Mouse (Mus musculus) intestine, embryonic 15.5 days (tissue): ENCODE results near the gene Klf7. TPM values are rescaled to one million over a fixed set of nuclear protein-coding genes. Genes with fewer than 3 reads are reported as not detected.
A peak's percentile ranks its signal among the peaks of the same experiment; 100 is the strongest.

Experiments used
- ATAC-seq: fragments of 200-750 bp; cut with Nextera tagmentation; 2 replicates; pipeline ENCODE4 v1.8.0; 2017; ENCODE audit warnings: moderate TSS enrichment, moderate library complexity
- H3K27ac ChIP-seq: fragments of 300-500 bp; sonication (generic); 2 replicates; pipeline ENCODE4 v1.5.1; 2015; ENCODE audit warnings: mild to moderate bottlenecking, inconsistent platforms
- H3K27me3 ChIP-seq: fragments of 300-500 bp; sonication (generic); replicated peaks from 2 replicates; pipeline ENCODE4 v1.6.1; 2015; ENCODE audit warnings: inconsistent platforms
- H3K36me3 ChIP-seq: fragments of 300-500 bp; sonication (generic); 2 replicates; pipeline ENCODE4 v1.6.1; 2015; ENCODE audit warnings: inconsistent platforms
- H3K4me1 ChIP-seq: fragments of 300-500 bp; sonication (generic); replicated peaks from 2 replicates; pipeline ENCODE4 v1.6.1; 2015; ENCODE audit warnings: inconsistent platforms
- H3K4me2 ChIP-seq: fragments of 300-500 bp; sonication (generic); replicated peaks from 2 replicates; pipeline ENCODE4 v1.6.1; 2015; ENCODE audit warnings: mild to moderate bottlenecking, inconsistent platforms
- H3K4me3 ChIP-seq: fragments of 300-500 bp; sonication (generic); replicated peaks from 2 replicates; pipeline ENCODE4 v1.5.1; 2015; ENCODE audit warnings: inconsistent platforms
- H3K9ac ChIP-seq: fragments of 300-500 bp; sonication (generic); 2 replicates; pipeline ENCODE4 v1.6.1; 2015; ENCODE audit warnings: inconsistent platforms
- H3K9me3 ChIP-seq: fragments of 300-500 bp; sonication (generic); 2 replicates; pipeline ENCODE4 v1.6.1; 2016; ENCODE audit warnings: inconsistent platforms
- WGBS: fragments of 180-500 bp; shearing (Covaris S2); methylation state at CpG from one replicate; pipeline ENCODE4 v1.1.7; 2015; 5-methylcytosine and 5-hydroxymethylcytosine counted together
- polyA plus RNA-seq: library from polyadenylated mRNA; unstranded; fragments of >200 nt; fragmentation: Nextera tagmentation; extraction: Ambion mirVana; gene quantifications from 2 replicates; pipeline ENCODE4 v1.2.1, GENCODE M21; 2015

Klf7 gene
- polyA plus RNA-seq = 24.8 and 27.3 TPM in 2 replicates

- H3K4me1 ChIP-seq = peaks cover 6% of the 10 kb centered on the region; the same call in 1 of the 2 replicates
- H3K4me2 ChIP-seq = peak within 1 kb of the TSS; percentile 61
- peak within 1 kb of the TSS; percentile 100 for H3K9ac ChIP-seq
- under 1% methylated on average over 82 of the region's 82 CpGs for WGBS
- peak within 1 kb of the TSS; percentile 100 for H3K27ac ChIP-seq
- no peaks in the 10 kb centered on the region for H3K9me3 ChIP-seq
- peak; percentile 97 for ATAC-seq
- no peaks in the 10 kb centered on the region for H3K27me3 ChIP-seq
- H3K4me3 ChIP-seq = peak within 1 kb of the TSS; percentile 72
- H3K36me3 ChIP-seq = no peaks in the 10 kb centered on the region
Measured at GRCm38 (mm10) chr1:64121559-64122465, at the start of gene Klf7. TSS of gene Klf7 (minus strand) at chr1:64122282.

GRCm38 (mm10) chr1:64164526-64165062, 42.5 kb upstream of the Klf7 start:
- Histone ChIP-seq H3K4me2 (no peak overlapping the region), H3K36me3 (no peaks in the 10 kb centered on the region), H3K4me1 (no peaks in the 10 kb centered on the region), H3K27ac (no peak overlapping the region), H3K4me3 (no peak overlapping the region), H3K27me3 (no peaks in the 10 kb centered on the region), H3K9ac (no peak overlapping the region), H3K9me3 (no peaks in the 10 kb centered on the region)
- WGBS = 78% methylated on average over 5 of the region's 5 CpGs
- ATAC-seq = no peak

GRCm38 (mm10) chr1:64158766-64159165, 36.7 kb upstream of the Klf7 start:
- no peak overlapping the region for H3K9ac ChIP-seq
- no peak for ATAC-seq
- H3K27me3 ChIP-seq = no peaks in the 10 kb centered on the region
- no peaks in the 10 kb centered on the region for H3K36me3 ChIP-seq
- no peaks in the 10 kb centered on the region for H3K9me3 ChIP-seq
- 36% methylated on average over 3 of the region's 3 CpGs for WGBS
- no peak overlapping the region for H3K4me3 ChIP-seq
- H3K4me2 ChIP-seq = no peak overlapping the region
- no peak overlapping the region for H3K27ac ChIP-seq
- no peaks in the 10 kb centered on the region for H3K4me1 ChIP-seq

GRCm38 (mm10) chr1:64149185-64149584, 27.1 kb upstream of the Klf7 start:
- no peak overlapping the region for H3K9ac ChIP-seq
- no peak overlapping the region for H3K27ac ChIP-seq
- no peaks in the 10 kb centered on the region for H3K9me3 ChIP-seq
- H3K4me3 ChIP-seq = no peak overlapping the region
- whole genome bisulfite sequencing = 85% methylated on average over 3 of the region's 3 CpGs
- ATAC-seq = no peak
- H3K27me3 ChIP-seq = no peaks in the 10 kb centered on the region
- no peaks in the 10 kb centered on the region for H3K36me3 ChIP-seq
- H3K4me2 ChIP-seq = no peak overlapping the region
- no peaks in the 10 kb centered on the region for H3K4me1 ChIP-seq

- Histone ChIP-seq H3K9me3 (no peaks in the 10 kb centered on the region), H3K4me2 (no peak overlapping the region), H3K4me1 (no peaks in the 10 kb centered on the region), H3K4me3 (no peak overlapping the region), H3K36me3 (no peaks in the 10 kb centered on the region), H3K9ac (no peak overlapping the region), H3K27me3 (no peaks in the 10 kb centered on the region), H3K27ac (no peak overlapping the region)
- 68% methylated on average over 6 of the region's 6 CpGs for WGBS
- no peak for ATAC-seq
Measured at GRCm38 (mm10) chr1:64142691-64143445, 20.8 kb upstream of the Klf7 start.

GRCm38 (mm10) chr1:64134439-64134838, 12.4 kb upstream of the Klf7 start:
- ATAC-seq = no peak
- Histone ChIP-seq H3K9me3 (no peaks in the 10 kb centered on the region), H3K4me3 (no peak overlapping the region), H3K4me1 (no peaks in the 10 kb centered on the region), H3K36me3 (no peaks in the 10 kb centered on the region), H3K9ac (no peak overlapping the region), H3K4me2 (no peak overlapping the region), H3K27ac (no peak overlapping the region), H3K27me3 (no peaks in the 10 kb centered on the region)
- WGBS = 79% methylated on average over 1 of the region's 1 CpGs

GRCm38 (mm10) chr1:64126822-64127221, 4.7 kb upstream of the Klf7 start:
- Histone ChIP-seq H3K4me2 (no peak overlapping the region), H3K4me1 (no peaks in the 10 kb centered on the region), H3K27me3 (no peaks in the 10 kb centered on the region), H3K27ac (no peak overlapping the region), H3K36me3 (no peaks in the 10 kb centered on the region), H3K9ac (no peak overlapping the region), H3K4me3 (no peak overlapping the region), H3K9me3 (no peaks in the 10 kb centered on the region)
- 74% methylated on average over 2 of the region's 2 CpGs for WGBS
- no peak for ATAC-seq

- peaks cover 6% of the 10 kb centered on the region; the same call in 1 of the 2 replicates for H3K4me1 ChIP-seq
Measured at GRCm38 (mm10) chr1:64122466-64122830, 366 bp upstream of the Klf7 start.

GRCm38 (mm10) chr1:64120811-64121515, 1.1 kb downstream of the Klf7 start:
- ATAC-seq = peak; percentile 48
- under 1% methylated on average over 25 of the region's 25 CpGs for WGBS
- H3K36me3 ChIP-seq = no peaks in the 10 kb centered on the region
- H3K27me3 ChIP-seq = no peaks in the 10 kb centered on the region
- peak overlapping the region; percentile 72 for H3K4me3 ChIP-seq
- H3K27ac ChIP-seq = peak overlapping the region; percentile 95
- H3K4me1 ChIP-seq = peaks cover 6% of the 10 kb centered on the region; the same call in 1 of the 2 replicates
- peak overlapping the region; percentile 61 for H3K4me2 ChIP-seq
- peak overlapping the region; percentile 66 for H3K9ac ChIP-seq
- H3K9me3 ChIP-seq = no peaks in the 10 kb centered on the region

More at GRCm38 (mm10) chr1:64122466-64122830, 366 bp upstream of the Klf7 start:
- Histone ChIP-seq H3K4me3 (peak overlapping the region; percentile 72), H3K4me2 (peak overlapping the region; percentile 61), H3K27me3 (no peaks in the 10 kb centered on the region), H3K27ac (peak overlapping the region; percentile 100), H3K36me3 (no peaks in the 10 kb centered on the region), H3K9ac (peak overlapping the region; percentile 100), H3K9me3 (no peaks in the 10 kb centered on the region)
- ATAC-seq = no peak
- 19% methylated on average over 9 of the region's 9 CpGs for WGBS

GRCm38 (mm10) chr1:64120421-64120810, 1.7 kb downstream of the Klf7 start:
- ATAC-seq = no peak
- Histone ChIP-seq H3K4me2 (peak overlapping the region; percentile 61), H3K27ac (peak overlapping the region; percentile 95), H3K27me3 (no peaks in the 10 kb centered on the region), H3K9ac (peak overlapping the region; percentile 66), H3K9me3 (no peaks in the 10 kb centered on the region), H3K4me3 (peak overlapping the region; percentile 72), H3K36me3 (no peaks in the 10 kb centered on the region), H3K4me1 (peaks cover 6% of the 10 kb centered on the region; the same call in 1 of the 2 replicates)
- under 1% methylated on average over 13 of the region's 13 CpGs for WGBS

- ATAC-seq = no peak
- Histone ChIP-seq H3K4me3 (peak overlapping the region; percentile 72), H3K27ac (peak overlapping the region; percentile 95), H3K4me2 (peak overlapping the region; percentile 61), H3K4me1 (peaks cover 6% of the 10 kb centered on the region; the same call in 1 of the 2 replicates), H3K9ac (peak overlapping the region; percentile 66), H3K27me3 (no peaks in the 10 kb centered on the region), H3K9me3 (no peaks in the 10 kb centered on the region), H3K36me3 (no peaks in the 10 kb centered on the region)
- 2% methylated on average over 8 of the region's 8 CpGs for WGBS
Measured at GRCm38 (mm10) chr1:64119851-64120250, 2.2 kb downstream of the Klf7 start.
